Mouse (Mus musculus) stomach, postnatal 0 days (tissue): ENCODE data around the gene Kif2c. TPM values are rescaled to one million over a fixed set of nuclear protein-coding genes. Genes with fewer than 3 reads are reported as not detected.
A peak's percentile ranks its signal among the peaks of the same experiment; 100 is the strongest.

Experiments
- ATAC-seq: fragments of 200-750 bp; cut with Nextera tagmentation; 2 replicates; pipeline ENCODE4 v1.8.0; 2017; ENCODE audit not compliant: low FRiP score, low TSS enrichment
- DNase-seq: peaks from one replicate; pipeline ENCODE4 v3.0.0-alpha.2; 2016; ENCODE audit warnings: low spot score
- H3K27ac ChIP-seq: fragments of 300-500 bp; sonication (generic); replicated peaks from 2 replicates; pipeline ENCODE4 v1.5.1; 2014; ENCODE audit warnings: mild to moderate bottlenecking, control low read depth
- H3K27me3 ChIP-seq: fragments of 300-500 bp; sonication (generic); 2 replicates; pipeline ENCODE4 v1.6.1; 2014; ENCODE audit warnings: low read length; ENCODE audit not compliant: control insufficient read depth, insufficient read depth
- H3K36me3 ChIP-seq: fragments of 300-500 bp; sonication (generic); 2 replicates; pipeline ENCODE4 v1.6.1; 2014; ENCODE audit warnings: low read length, mixed read lengths; ENCODE audit not compliant: control insufficient read depth, insufficient read depth
- H3K4me1 ChIP-seq: fragments of 300-500 bp; sonication (generic); replicated peaks from 2 replicates; pipeline ENCODE4 v1.6.1; 2014; ENCODE audit warnings: antibody characterized with exemption; ENCODE audit not compliant: control insufficient read depth, insufficient read depth
- H3K4me2 ChIP-seq: fragments of 300-500 bp; sonication (generic); replicated peaks from 2 replicates; pipeline ENCODE4 v1.6.1; 2014; ENCODE audit warnings: low read depth, mild to moderate bottlenecking, control low read depth, moderate library complexity
- H3K4me3 ChIP-seq: fragments of 300-500 bp; sonication (generic); 2 replicates; pipeline ENCODE4 v1.5.1; 2014; ENCODE audit warnings: low read depth, low read length, control low read depth
- H3K9ac ChIP-seq: fragments of 300-500 bp; sonication (generic); 2 replicates; pipeline ENCODE4 v1.6.1; 2014; ENCODE audit warnings: mild to moderate bottlenecking, low read length, control low read depth, mixed read lengths
- H3K9me3 ChIP-seq: fragments of 300-500 bp; sonication (generic); 2 replicates; pipeline ENCODE4 v1.6.1; 2016; ENCODE audit warnings: low read length; ENCODE audit not compliant: control insufficient read depth
- CTCF ChIP-seq: IDR thresholded peaks from 2 replicates; pipeline ENCODE4 v1.5.1; 2016; ENCODE audit warnings: antibody characterized with exemption, low read depth, mild to moderate bottlenecking, moderate library complexity
- EP300 ChIP-seq: optimal IDR thresholded peaks from 2 replicates; pipeline ENCODE3; 2016; ENCODE audit warnings: antibody characterized with exemption
- WGBS: fragments of 180-500 bp; shearing (Covaris S2); extraction: QIAGEN DNeasy Blood & Tissue Kit; methylation state at CpG from one replicate; pipeline ENCODE4 v1.1.7; 2014; 5-methylcytosine and 5-hydroxymethylcytosine counted together
- polyA plus RNA-seq: library from polyadenylated mRNA; unstranded; fragments of >200 nt; fragmentation: Nextera tagmentation; extraction: Ambion mirVana; gene quantifications from 2 replicates; pipeline ENCODE4 v1.2.1, GENCODE M21; 2015

Kif2c gene
- polyA plus RNA-seq, 1 experiment from 2014 or later = 11.5 TPM

DNA sequence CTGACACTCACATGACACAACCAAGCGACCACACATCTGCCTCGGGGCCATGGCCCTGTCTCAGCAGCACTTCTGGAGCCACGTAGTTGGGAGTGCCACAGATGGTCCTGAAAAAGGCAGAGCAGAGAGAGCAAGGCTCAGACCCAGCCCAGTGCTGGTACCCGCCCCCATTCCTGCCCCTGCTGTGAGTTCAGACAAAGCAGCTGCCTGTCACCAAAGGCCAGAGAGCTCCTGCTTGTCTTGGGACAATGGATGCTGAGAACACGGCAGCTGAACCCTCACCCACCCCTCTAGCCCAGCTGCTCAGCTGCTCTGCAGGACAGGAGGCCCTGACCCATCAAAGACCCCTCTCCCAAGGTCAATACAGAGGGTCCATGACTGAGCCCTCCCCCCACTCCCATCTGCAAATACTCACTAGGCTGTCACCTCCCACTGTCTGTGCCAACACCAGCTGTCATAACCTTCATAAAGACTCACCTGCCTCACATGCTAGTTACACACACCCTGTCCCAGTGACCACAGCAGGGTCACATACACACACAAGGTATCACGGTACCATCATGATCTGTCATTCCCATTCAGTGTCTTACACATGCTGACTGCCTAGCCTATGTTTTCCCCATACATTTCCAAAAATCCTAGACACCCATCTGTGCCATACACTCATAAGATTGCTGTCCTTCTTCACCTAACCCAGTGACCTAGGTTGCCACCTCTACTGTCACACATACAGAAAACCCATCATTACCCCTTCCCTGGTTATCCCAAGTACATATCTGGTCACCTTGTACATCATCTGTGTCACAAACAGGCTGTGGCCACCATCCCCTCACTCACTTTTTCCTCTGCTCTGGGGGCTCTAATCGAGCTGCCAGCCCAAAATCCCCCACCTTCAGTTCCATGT is 50.3 kb downstream of the Kif2c start:
- 54% methylated on average over 7 of the region's 7 CpGs for WGBS
- peak overlapping the region; percentile 80 for H3K4me3 ChIP-seq
- peaks cover 9% of the 10 kb centered on the region; the same call in 1 of the 2 replicates for H3K36me3 ChIP-seq
- TF ChIP-seq EP300 (no peak), CTCF (no peak)
- H3K4me1 ChIP-seq = no peaks in the 10 kb centered on the region
- peak overlapping the region; percentile 98 for H3K4me2 ChIP-seq
- no peak overlapping the region for H3K27ac ChIP-seq
- no peak for DNase-seq
- no peaks in the 10 kb centered on the region for H3K27me3 ChIP-seq
- peak overlapping the region; percentile 45; the same call in 1 of the 2 replicates for H3K9ac ChIP-seq
- no peaks in the 10 kb centered on the region for H3K9me3 ChIP-seq
- ATAC-seq = no peak

DNA sequence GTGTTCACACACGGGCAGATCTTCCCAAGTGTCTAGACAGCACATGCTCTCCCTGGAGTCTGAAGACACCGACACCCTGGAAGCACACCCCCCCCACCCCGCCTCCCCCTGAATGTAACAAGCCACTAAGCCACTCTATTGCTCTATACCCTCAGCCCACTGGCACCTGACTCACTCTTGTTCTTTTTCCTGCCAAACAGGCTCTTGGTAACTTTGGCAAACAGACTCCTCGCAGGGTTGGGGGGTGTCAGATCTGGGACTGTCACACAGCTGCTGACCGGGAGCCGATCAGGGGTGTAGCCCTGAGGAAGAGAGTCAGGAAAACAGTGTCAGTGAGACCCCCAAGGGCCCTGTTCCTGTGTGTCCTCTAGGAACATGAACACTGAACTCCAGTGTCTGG is 51.2 kb downstream of the Kif2c start:
- ATAC-seq (no peak), DNase-seq (no peak)
- no peak overlapping the region for H3K4me3 ChIP-seq
- no peak overlapping the region for H3K4me2 ChIP-seq
- TF ChIP-seq CTCF (no peak), EP300 (no peak)
- H3K4me1 ChIP-seq = peaks cover 3% of the 10 kb centered on the region
- 52% methylated on average over 6 of the region's 6 CpGs for WGBS
- no peaks in the 10 kb centered on the region for H3K9me3 ChIP-seq
- H3K27me3 ChIP-seq = no peaks in the 10 kb centered on the region
- H3K27ac ChIP-seq = no peak overlapping the region
- no peak overlapping the region for H3K9ac ChIP-seq
- peaks cover 9% of the 10 kb centered on the region; the same call in 1 of the 2 replicates for H3K36me3 ChIP-seq

DNA sequence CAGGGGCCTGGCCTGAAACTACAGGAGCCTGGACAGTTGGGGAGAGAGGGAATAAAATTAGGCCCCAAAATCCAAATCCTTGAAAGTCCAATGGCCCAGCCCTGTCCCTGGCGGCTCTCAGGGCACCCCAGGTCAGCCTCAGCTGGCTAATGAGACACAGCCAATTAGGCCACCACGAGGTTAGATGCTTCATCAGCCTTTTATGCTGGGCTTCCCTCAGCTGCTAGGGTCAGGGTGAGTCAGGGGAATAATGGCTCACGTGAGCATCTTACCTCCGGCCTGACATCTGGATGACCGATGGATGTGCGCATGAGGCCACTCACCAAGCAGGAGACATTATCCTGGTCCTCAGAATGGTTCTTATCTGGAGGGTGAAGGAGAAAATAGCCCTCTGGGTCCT is 51.6 kb downstream of the Kif2c start:
- H3K9ac ChIP-seq = no peak overlapping the region
- DNase-seq (no peak), ATAC-seq (no peak)
- peaks cover 5% of the 10 kb centered on the region for H3K4me1 ChIP-seq
- no peaks in the 10 kb centered on the region for H3K9me3 ChIP-seq
- WGBS = 83% methylated on average over 6 of the region's 6 CpGs
- H3K4me3 ChIP-seq = no peak overlapping the region
- H3K4me2 ChIP-seq = no peak overlapping the region
- H3K27ac ChIP-seq = no peak overlapping the region
- TF ChIP-seq EP300 = no peak
- TF ChIP-seq CTCF = no peak
- H3K27me3 ChIP-seq = no peaks in the 10 kb centered on the region
- H3K36me3 ChIP-seq = peaks cover 9% of the 10 kb centered on the region; the same call in 1 of the 2 replicates

DNA sequence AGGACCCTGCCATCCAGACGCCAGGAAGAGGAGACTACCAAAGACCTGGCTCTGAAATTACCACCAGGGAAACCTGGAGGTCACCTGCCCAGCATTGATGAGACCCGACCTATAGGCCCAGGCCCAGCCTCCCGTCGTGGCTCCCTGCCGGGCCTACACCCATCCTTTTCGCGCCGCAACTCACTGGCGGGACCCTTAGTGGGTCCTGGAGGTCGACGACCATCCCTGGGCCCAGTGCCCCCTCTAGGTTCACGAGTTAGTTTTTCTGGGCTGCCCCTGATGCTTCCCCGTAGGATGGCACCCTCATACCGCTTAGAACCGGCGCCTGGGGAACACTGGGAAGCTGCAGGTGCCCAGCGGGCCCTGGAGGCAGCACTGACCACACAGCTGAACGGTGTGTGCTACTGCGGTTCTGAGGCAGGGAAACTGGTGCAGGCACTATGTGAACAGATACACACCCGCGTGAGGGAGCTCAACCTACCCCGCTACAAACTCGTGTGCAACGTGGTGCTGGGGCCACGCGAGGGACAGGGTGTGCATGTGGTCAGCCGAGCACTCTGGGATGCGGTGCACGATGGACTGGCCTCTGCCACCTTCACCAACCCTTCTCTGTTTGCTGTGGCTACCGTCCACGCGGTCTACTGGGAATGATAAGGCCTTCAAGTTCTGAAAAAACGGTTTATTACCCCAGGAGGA is 54.3 kb downstream of the Kif2c start:
- no peak overlapping the region for H3K27ac ChIP-seq
- no peak for TF ChIP-seq EP300
- no peak for TF ChIP-seq CTCF
- no peak overlapping the region for H3K9ac ChIP-seq
- no peak for DNase-seq
- H3K36me3 ChIP-seq = peaks cover 9% of the 10 kb centered on the region; the same call in 1 of the 2 replicates
- peaks cover 12% of the 10 kb centered on the region for H3K4me1 ChIP-seq
- no peaks in the 10 kb centered on the region for H3K9me3 ChIP-seq
- no peak overlapping the region for H3K4me3 ChIP-seq
- no peak overlapping the region for H3K4me2 ChIP-seq
- 85% methylated on average over 33 of the region's 33 CpGs for WGBS
- no peaks in the 10 kb centered on the region for H3K27me3 ChIP-seq
- no peak for ATAC-seq

DNA sequence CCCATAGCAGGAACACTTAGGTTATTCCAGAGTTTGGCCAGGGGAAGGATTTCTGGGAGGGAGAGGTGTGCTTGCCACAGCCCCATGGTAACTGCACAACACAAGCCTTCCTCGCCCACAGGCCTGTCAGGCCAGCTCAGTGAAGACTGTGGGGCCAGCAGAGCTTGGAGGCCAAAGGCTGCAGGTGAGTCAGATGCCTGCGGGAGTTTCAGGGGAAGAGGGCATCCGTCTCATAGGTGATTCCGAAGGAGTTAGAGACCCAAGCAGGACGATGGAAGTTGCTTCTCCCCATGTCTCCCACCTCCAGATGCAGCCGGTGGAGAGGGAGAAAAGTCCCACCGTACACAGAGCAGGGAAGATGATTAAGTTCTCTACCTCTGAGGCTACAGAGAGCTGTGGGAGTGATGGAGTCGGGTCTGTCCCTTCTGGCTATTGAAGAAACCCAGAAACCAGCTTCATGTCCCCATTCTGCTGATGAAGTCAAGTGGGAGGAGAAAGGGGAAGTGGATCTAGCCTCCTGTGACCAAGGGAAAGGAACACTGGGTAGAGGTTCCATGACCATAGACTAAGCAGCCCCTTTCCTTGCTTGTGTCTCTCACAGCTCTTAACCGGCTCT is 55.7 kb downstream of the Kif2c start, which contains the start of gene Tctex1d4:
Gene Tctex1d4, plus strand, starts transcription at position 120 of the 616 bp plus-strand sequence.
- TF ChIP-seq EP300 = no peak
- no peak for TF ChIP-seq CTCF
- Histone ChIP-seq H3K27ac (peak within 1 kb of the TSS; percentile 97), H3K9ac (peak within 1 kb of the TSS; percentile 58), H3K36me3 (peaks cover 9% of the 10 kb centered on the region; the same call in 1 of the 2 replicates), H3K4me3 (no peak within 1 kb of the TSS), H3K27me3 (no peaks in the 10 kb centered on the region), H3K4me2 (peak within 1 kb of the TSS; percentile 24), H3K9me3 (no peaks in the 10 kb centered on the region), H3K4me1 (peaks cover 12% of the 10 kb centered on the region)
- DNase-seq (peak; percentile 76), ATAC-seq (peak; percentile 75)
- WGBS = 76% methylated on average over 9 of the region's 9 CpGs
